Mouse (Mus musculus): ENCODE results near the gene Olfr485.
"Not testable (repeated sequence)": the region's sequence is repeated elsewhere in the genome, so short reads cannot be mapped to it uniquely, and the experiment has no call there.

GRCm38 (mm10) chr7:108172642-108173041 is 13.0 kb upstream of the Olfr485 start, which contains the start of gene Olfr486:
- not testable (repeated sequence) for TF ChIP-seq CTCF, POLR2A (IDR thresholded peaks at IDR 0.05; ENCODE audit: insufficient read depth, low read depth, low read length)
